Mouse (Mus musculus) layer of hippocampus, adult 9-10 months (tissue): ENCODE results near the gene AC109138.7.

ENCODE experiments used
- DNase-seq: peaks from one replicate; pipeline ENCODE4 v3.0.0; 2022; ENCODE audit warnings: low spot score

Gene AC109138.7

GRCm38 (mm10) chr19:4193129-4193528, 21.0 kb upstream of the AC109138.7 start:
- no peak for DNase-seq

- no peak for DNase-seq
Observed at GRCm38 (mm10) chr19:4194021-4194724, 20.0 kb upstream of the AC109138.7 start.

GRCm38 (mm10) chr19:4194776-4195650, 19.1 kb upstream of the AC109138.7 start:
- no peak for DNase-seq

- no peak for DNase-seq
Observed at GRCm38 (mm10) chr19:4196048-4196447, 18.1 kb upstream of the AC109138.7 start.

GRCm38 (mm10) chr19:4196548-4196947, 17.6 kb upstream of the AC109138.7 start:
- no peak for DNase-seq

- no peak for DNase-seq
Observed at GRCm38 (mm10) chr19:4197180-4197579, 17.0 kb upstream of the AC109138.7 start.

- DNase-seq: peak; percentile 94
Observed at GRCm38 (mm10) chr19:4201291-4201909, 12.8 kb upstream of the AC109138.7 start, which contains the start of gene Rad9a. TSS of gene Rad9a (minus strand) at chr19:4201662.

- DNase-seq: no peak
Observed at GRCm38 (mm10) chr19:4202149-4202548, 12.0 kb upstream of the AC109138.7 start.

- no peak for DNase-seq
Observed at GRCm38 (mm10) chr19:4203148-4203547, 11.0 kb upstream of the AC109138.7 start.

GRCm38 (mm10) chr19:4203604-4204326, 10.4 kb upstream of the AC109138.7 start:
- no peak for DNase-seq

GRCm38 (mm10) chr19:4204889-4205288, 9.3 kb upstream of the AC109138.7 start:
- DNase-seq: no peak

GRCm38 (mm10) chr19:4206971-4207370, 7.2 kb upstream of the AC109138.7 start:
- DNase-seq: no peak

GRCm38 (mm10) chr19:4208563-4208962, 5.6 kb upstream of the AC109138.7 start:
- DNase-seq: no peak

- no peak for DNase-seq
Observed at GRCm38 (mm10) chr19:4211891-4212588, 2.1 kb upstream of the AC109138.7 start.

GRCm38 (mm10) chr19:4213524-4213974, 608 bp upstream of the AC109138.7 start:
- no peak for DNase-seq

GRCm38 (mm10) chr19:4214771-4215450, 754 bp downstream of the AC109138.7 start:
- DNase-seq: no peak

GRCm38 (mm10) chr19:4215451-4215840, 1.3 kb downstream of the AC109138.7 start:
- no peak for DNase-seq

- DNase-seq: no peak
Observed at GRCm38 (mm10) chr19:4216041-4216685, 2.0 kb downstream of the AC109138.7 start.

GRCm38 (mm10) chr19:4217140-4217539, 3.0 kb downstream of the AC109138.7 start:
- no peak for DNase-seq

- no peak for DNase-seq
Observed at GRCm38 (mm10) chr19:4217855-4218254, 3.7 kb downstream of the AC109138.7 start.
